In genomic region chr13:34739071-34739470, GRCm38 (mm10) we compare ENCODE assay signal across 30 mouse cellular contexts. TPM values are rescaled to one million over a fixed set of nuclear protein-coding genes. Genes with fewer than 3 reads are reported as not detected.
"Had no signal": no experiment of that assay in that cellular context is flagged by ENCODE, and none has a peak within 500 bp of the region (broad histone marks: within the 10 kb centered on the region; RNA-seq: fewer than 3 reads in every experiment).

No protein-coding gene starts in this region.

- H3K4me1 ChIP-seq: midbrain, embryonic 13.5 days; neural tube, embryonic 13.5 days had no signal

- H3K4me3 ChIP-seq: layer of hippocampus, adult 2 months; liver, embryonic 13.5 days; lung, embryonic 15.5 days; megakaryocyte, embryonic 14.5 days; midbrain, embryonic 10.5 days; midbrain, embryonic 13.5 days; myocyte; neural tube, embryonic 13.5 days had no signal

- H3K27ac ChIP-seq: kidney, postnatal 0 days; layer of hippocampus, adult 2 months; liver, embryonic 13.5 days; lung, embryonic 15.5 days; midbrain, embryonic 10.5 days; midbrain, embryonic 13.5 days; neural tube, embryonic 13.5 days had no signal

- DNase-seq: kidney, adult 2 months; kidney, postnatal 25 days; layer of hippocampus, adult 9-11 months; liver, embryonic 13.5 days; lung, postnatal 10 days; lung, postnatal 36 days; right cerebral cortex, postnatal 25 days; thymus, adult 18-20 months; thymus, postnatal 36 days had no signal

- H3K9ac ChIP-seq: liver, embryonic 13.5 days; lung, embryonic 15.5 days; midbrain, embryonic 13.5 days; neural tube, embryonic 13.5 days had no signal

- H3K36me3 ChIP-seq: liver, embryonic 13.5 days; lung, embryonic 15.5 days; midbrain, embryonic 10.5 days; midbrain, embryonic 13.5 days; neural tube, embryonic 13.5 days had no signal

- H3K9me3 ChIP-seq: liver, embryonic 13.5 days; lung, embryonic 15.5 days; megakaryocyte, embryonic 14.5 days; midbrain, embryonic 13.5 days; neural tube, embryonic 13.5 days had no signal

- H3K4me2 ChIP-seq: liver, embryonic 13.5 days; lung, embryonic 15.5 days; midbrain, embryonic 13.5 days; neural tube, embryonic 13.5 days had no signal

- H3K27me3 ChIP-seq: liver, embryonic 13.5 days; lung, embryonic 15.5 days; megakaryocyte, embryonic 14.5 days; midbrain, embryonic 13.5 days; neural tube, embryonic 13.5 days had no signal

- ATAC-seq: midbrain, embryonic 13.5 days had no signal

RNA-seq across cellular contexts. Expression of gene Fam50b, which starts 4.4 kb away (rescaled TPM):
- total RNA-seq: layer of hippocampus, adult 2 months; layer of hippocampus, postnatal 25 days; left cerebral cortex, adult 18-20 months; left cerebral cortex, postnatal 10 days; left cerebral cortex, postnatal 36 days; monocyte, adult 5-6 weeks; neutrophil, adult 5-6 weeks had no signal
- polyA plus RNA-seq: intestine, embryonic 14.5 days; kidney, embryonic 14.5 days; kidney, postnatal 0 days; large intestine, adult 2 months; limb, embryonic 11.5 days; limb, embryonic 14.5 days; liver, embryonic 13.5 days; lung, embryonic 15.5 days; midbrain, embryonic 10.5 days; midbrain, embryonic 13.5 days; myocyte; neural tube, embryonic 13.5 days; spleen, adult 2 months; stomach, embryonic 16.5 days had no signal
